Mouse (Mus musculus) liver, adult 2 months (tissue): ENCODE results near the gene Ifitm1.

ENCODE experiments used
- CTCF ChIP-seq: fragments of 200-500 bp; IDR thresholded peaks from 2 replicates; pipeline ENCODE4 v1.5.1; 2011; ENCODE audit warnings: low read depth, low read length, control low read depth
- POLR2A ChIP-seq: fragments of 200-500 bp; IDR thresholded peaks from 2 replicates; pipeline ENCODE4 v1.6.1; 2011; ENCODE audit warnings: low read length, control low read depth; ENCODE audit not compliant: insufficient read depth; ENCODE audit errors: extremely low read depth

GRCm38 (mm10) chr7:140939669-140940171 lies 27.3 kb upstream of the Ifitm1 start:
- no peak for TF ChIP-seq POLR2A
- no peak for TF ChIP-seq CTCF
